Mouse (Mus musculus) midbrain, embryonic 13.5 days (tissue): ENCODE data around the gene Ap1s1. TPM values are rescaled to one million over a fixed set of nuclear protein-coding genes. Genes with fewer than 3 reads are reported as not detected.
A peak's percentile ranks its signal among the peaks of the same experiment; 100 is the strongest.

Experiments
- ATAC-seq: fragments of 200-750 bp; cut with Nextera tagmentation; 2 replicates; pipeline ENCODE4 v1.8.0; 2017; ENCODE audit warnings: mild to moderate bottlenecking, moderate TSS enrichment, moderate library complexity
- H3K27ac ChIP-seq: fragments of 300-500 bp; sonication (generic); 2 replicates; pipeline ENCODE4 v1.5.1; 2015; ENCODE audit warnings: inconsistent platforms, mild to moderate bottlenecking, moderate library complexity
- H3K27me3 ChIP-seq: fragments of 300-500 bp; sonication (generic); 2 replicates; pipeline ENCODE4 v1.6.1; 2015; ENCODE audit warnings: mild to moderate bottlenecking, inconsistent platforms
- H3K36me3 ChIP-seq: fragments of 300-500 bp; sonication (generic); 2 replicates; pipeline ENCODE4 v1.6.1; 2015; ENCODE audit warnings: mild to moderate bottlenecking, inconsistent platforms
- H3K4me1 ChIP-seq: fragments of 300-500 bp; sonication (generic); replicated peaks from 2 replicates; pipeline ENCODE4 v1.6.1; 2015; ENCODE audit warnings: inconsistent platforms
- H3K4me2 ChIP-seq: fragments of 300-500 bp; sonication (generic); replicated peaks from 2 replicates; pipeline ENCODE4 v1.6.1; 2015; ENCODE audit warnings: moderate library complexity, mild to moderate bottlenecking, inconsistent platforms
- H3K4me3 ChIP-seq: fragments of 300-500 bp; sonication (generic); replicated peaks from 2 replicates; pipeline ENCODE4 v1.5.1; 2015; ENCODE audit warnings: mild to moderate bottlenecking, inconsistent platforms
- H3K9ac ChIP-seq: fragments of 300-500 bp; sonication (generic); replicated peaks from 2 replicates; pipeline ENCODE4 v1.6.1; 2015; ENCODE audit warnings: mild to moderate bottlenecking, inconsistent platforms
- H3K9me3 ChIP-seq: fragments of 300-500 bp; sonication (generic); 2 replicates; pipeline ENCODE4 v1.6.1; 2016; ENCODE audit warnings: mild to moderate bottlenecking, inconsistent platforms
- WGBS: fragments of 180-500 bp; shearing (Covaris S2); methylation state at CpG from one replicate; pipeline ENCODE4 v1.1.7; 2015; 5-methylcytosine and 5-hydroxymethylcytosine counted together
- polyA plus RNA-seq: library from polyadenylated mRNA; unstranded; fragments of >200 nt; fragmentation: Nextera tagmentation; extraction: Ambion mirVana; gene quantifications from 2 replicates; pipeline ENCODE4 v1.2.1, GENCODE M21; 2015

Ap1s1 gene
- 257 and 272 TPM in 2 replicates for polyA plus RNA-seq

DNA sequence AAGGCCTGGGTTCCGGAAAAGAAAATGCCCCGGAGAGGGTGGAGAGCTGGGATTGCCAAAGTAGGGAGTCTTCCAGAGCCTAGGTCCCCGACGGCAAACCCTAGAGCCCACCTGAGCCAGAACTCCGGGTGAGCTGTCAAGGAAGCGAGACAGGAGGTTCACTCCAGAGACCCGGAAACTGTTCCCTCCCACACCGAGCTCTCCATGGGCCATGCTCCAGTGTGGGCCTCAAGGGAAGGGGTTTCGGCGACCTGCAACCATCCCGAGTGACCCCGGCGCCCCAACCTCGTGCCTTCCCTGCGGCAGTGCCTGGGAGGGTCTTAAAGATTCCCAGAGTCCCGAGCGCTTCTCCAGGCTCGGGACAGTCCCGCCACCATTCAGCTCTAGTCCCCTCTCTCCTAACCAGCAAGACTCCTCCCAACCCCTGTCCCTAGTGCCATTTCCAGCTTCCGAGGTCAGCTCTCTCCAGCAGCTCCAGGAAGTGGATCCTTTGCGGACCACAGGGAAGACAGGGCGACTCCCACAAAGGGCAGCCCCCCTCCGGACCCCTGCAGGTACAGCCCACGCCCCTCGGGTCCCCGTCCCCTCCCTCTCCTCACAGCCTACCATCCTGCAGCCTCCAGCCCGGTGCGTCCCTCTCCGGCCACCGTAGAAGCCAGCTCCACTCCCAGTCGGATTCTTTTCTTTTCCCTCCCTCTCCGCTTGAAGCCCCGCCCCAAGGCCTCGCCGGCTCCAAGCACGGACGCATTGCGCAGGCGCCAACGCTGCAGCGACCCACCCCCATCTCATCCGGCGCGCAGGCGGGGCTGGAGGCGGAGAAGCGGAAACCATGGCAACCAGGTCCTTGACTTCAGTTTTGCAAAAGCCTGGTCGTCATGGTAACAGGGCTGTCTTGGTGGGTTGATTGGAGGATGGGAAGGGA is at the start of gene Ap1s1:
Ap1s1 (minus strand) TSS at position 734 of the 922 bp plus-strand sequence.
- peak within 1 kb of the TSS; percentile 79 for H3K4me3 ChIP-seq
- H3K4me1 ChIP-seq: peaks cover 19% of the 10 kb centered on the region
- peak; percentile 93 for ATAC-seq
- H3K4me2 ChIP-seq: peak within 1 kb of the TSS; percentile 90
- WGBS: under 1% methylated on average over 48 of the region's 48 CpGs
- H3K27ac ChIP-seq: peak within 1 kb of the TSS; percentile 87
- no peaks in the 10 kb centered on the region for H3K27me3 ChIP-seq
- H3K36me3 ChIP-seq: peaks cover 23% of the 10 kb centered on the region
- H3K9me3 ChIP-seq: no peaks in the 10 kb centered on the region
- H3K9ac ChIP-seq: peak within 1 kb of the TSS; percentile 90

DNA sequence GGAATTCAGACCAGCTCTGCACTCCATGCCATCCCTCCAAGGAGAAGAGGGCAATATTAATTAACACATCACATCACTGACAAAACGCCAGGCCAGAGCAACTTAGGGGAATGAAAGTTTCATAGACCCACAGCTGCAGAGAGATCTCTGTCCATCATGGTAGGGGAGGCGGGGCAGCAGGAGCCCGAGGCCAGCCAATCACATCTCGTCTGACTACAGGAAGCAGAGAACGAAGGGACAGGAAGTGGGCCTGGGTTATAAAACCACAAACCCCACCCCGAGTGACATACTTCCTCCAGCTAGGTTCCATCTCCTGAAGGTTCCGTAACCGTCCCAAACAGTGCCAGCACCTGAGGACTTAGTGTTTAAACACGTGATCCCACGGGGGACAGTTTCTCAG is 49.2 kb upstream of the Ap1s1 start:
- WGBS: 91% methylated on average over 10 of the region's 10 CpGs

DNA sequence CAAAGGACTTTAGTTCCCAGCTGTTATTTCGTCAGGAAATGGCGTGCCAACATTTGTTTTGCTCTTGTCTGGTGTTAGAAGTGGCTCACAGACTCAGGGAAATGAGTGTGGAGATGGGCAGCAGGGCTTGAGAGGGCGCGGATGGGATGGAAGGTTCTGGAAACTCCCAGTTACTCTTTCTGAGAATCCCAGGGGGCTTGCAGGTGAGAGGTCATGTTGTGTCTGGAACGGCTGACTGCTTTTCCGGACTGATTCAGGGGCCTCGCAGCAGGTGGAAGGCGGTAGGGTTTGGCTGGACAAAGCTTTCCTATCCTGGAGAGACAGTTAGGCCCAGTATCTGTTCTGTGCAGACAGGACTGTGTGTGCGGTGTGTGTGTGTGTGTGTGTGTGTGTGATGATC is 47.8 kb upstream of the Ap1s1 start:
- Histone ChIP-seq H3K27ac (no peak overlapping the region), H3K4me1 (no peaks in the 10 kb centered on the region), H3K36me3 (no peaks in the 10 kb centered on the region), H3K4me2 (no peak overlapping the region), H3K9me3 (no peaks in the 10 kb centered on the region), H3K27me3 (no peaks in the 10 kb centered on the region), H3K4me3 (no peak overlapping the region), H3K9ac (no peak overlapping the region)
- no peak for ATAC-seq
- WGBS: 86% methylated on average over 9 of the region's 9 CpGs

More for the DNA sequence above, 49.2 kb upstream of the Ap1s1 start:
- no peaks in the 10 kb centered on the region for H3K27me3 ChIP-seq
- no peaks in the 10 kb centered on the region for H3K9me3 ChIP-seq
- no peak overlapping the region for H3K4me3 ChIP-seq
- H3K4me1 ChIP-seq: no peaks in the 10 kb centered on the region
- no peak overlapping the region for H3K9ac ChIP-seq
- no peak overlapping the region for H3K27ac ChIP-seq
- H3K36me3 ChIP-seq: no peaks in the 10 kb centered on the region
- ATAC-seq: no peak
- no peak overlapping the region for H3K4me2 ChIP-seq

DNA sequence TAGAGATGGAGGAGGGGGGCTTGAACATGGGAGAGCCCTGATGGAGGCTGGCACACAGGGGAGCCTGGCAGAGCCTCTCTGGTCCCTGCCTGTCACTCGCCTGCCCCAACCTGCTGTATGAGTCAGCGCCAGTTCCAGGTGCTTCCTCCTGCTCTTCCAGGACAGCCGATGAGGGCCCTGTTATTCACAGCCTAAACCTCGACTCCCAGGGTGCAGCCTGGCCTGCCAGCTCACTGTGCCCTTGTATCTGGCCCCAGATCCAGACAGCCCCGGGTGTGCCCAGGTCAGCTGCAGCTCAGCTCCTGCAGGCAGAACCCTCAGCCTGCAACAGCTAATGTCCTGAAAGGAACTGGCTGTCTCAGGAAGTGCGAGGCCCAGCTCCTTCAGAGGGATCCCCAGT is 45.6 kb upstream of the Ap1s1 start:
- ATAC-seq: no peak
- Histone ChIP-seq H3K9me3 (no peaks in the 10 kb centered on the region), H3K36me3 (no peaks in the 10 kb centered on the region), H3K4me3 (no peak overlapping the region), H3K4me1 (no peaks in the 10 kb centered on the region), H3K9ac (no peak overlapping the region), H3K4me2 (no peak overlapping the region), H3K27me3 (no peaks in the 10 kb centered on the region), H3K27ac (no peak overlapping the region)
- 64% methylated on average over 6 of the region's 6 CpGs for WGBS

DNA sequence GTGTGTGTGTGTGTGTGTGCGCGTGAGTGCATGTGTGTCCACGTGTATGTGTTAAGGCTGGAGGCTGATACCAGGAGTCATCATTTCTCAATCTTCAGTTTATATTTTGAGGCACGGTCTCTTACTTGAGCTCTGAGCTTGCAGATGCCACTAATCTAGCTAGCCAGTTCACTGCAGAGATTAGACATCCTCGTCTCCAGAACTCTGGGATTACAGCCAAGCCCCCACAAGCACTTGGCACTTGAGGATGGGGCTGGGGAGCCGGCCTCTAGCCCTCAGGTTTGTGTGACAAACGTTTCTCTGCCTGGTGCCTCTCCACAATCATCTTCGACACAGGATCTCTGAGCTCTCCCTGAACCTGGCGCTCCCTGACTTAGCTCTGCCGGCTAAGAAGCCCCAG is 44.9 kb upstream of the Ap1s1 start:
- 75% methylated on average over 10 of the region's 10 CpGs for WGBS
- ATAC-seq: no peak
- Histone ChIP-seq H3K9me3 (no peaks in the 10 kb centered on the region), H3K36me3 (no peaks in the 10 kb centered on the region), H3K4me3 (no peak overlapping the region), H3K9ac (no peak overlapping the region), H3K27ac (no peak overlapping the region), H3K4me1 (no peaks in the 10 kb centered on the region), H3K27me3 (no peaks in the 10 kb centered on the region), H3K4me2 (no peak overlapping the region)

DNA sequence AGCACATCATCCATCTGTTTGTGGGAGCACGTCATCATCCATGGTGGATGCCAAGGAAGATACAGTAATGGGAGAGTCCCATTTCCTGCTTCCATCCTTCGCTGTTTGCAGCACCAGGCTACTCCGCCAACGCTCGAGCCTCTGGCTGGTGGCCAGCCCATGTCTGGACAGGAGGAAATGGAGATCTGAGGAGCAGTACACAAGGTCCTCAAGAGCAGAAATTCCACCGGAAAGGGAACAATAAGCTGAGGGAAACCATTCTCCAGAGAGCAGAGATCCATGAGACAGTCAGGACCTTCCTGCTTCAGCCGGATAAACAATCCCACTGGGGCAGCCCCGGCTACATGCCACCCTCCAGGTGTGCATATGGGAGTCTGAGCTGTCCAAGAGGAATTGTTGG is 41.5 kb upstream of the Ap1s1 start:
- Histone ChIP-seq H3K4me3 (no peak overlapping the region), H3K36me3 (no peaks in the 10 kb centered on the region), H3K27me3 (no peaks in the 10 kb centered on the region), H3K9me3 (no peaks in the 10 kb centered on the region), H3K27ac (no peak overlapping the region), H3K4me1 (no peaks in the 10 kb centered on the region), H3K4me2 (no peak overlapping the region), H3K9ac (no peak overlapping the region)
- ATAC-seq: no peak
- WGBS: 93% methylated on average over 8 of the region's 8 CpGs

DNA sequence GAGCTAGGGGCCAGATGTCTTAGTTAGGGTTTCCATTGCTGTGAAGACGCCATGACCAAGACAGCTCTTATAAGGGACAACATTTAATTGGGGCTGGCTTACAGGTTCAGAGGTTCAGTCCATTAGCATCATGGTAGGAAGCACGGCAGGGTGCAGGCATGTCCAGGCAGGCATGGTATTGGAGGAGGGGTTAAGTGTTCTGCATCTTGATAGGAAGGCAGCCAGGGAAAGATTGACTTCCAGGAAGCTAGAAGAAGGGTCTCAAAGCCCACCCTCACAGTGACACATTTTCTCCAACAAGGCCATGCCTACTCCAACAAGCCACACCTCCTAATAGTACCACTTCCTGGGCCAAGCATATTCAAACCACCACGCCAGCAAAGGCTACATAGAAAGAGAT is 39.8 kb upstream of the Ap1s1 start:
- no peaks in the 10 kb centered on the region for H3K27me3 ChIP-seq
- WGBS: 86% methylated on average over 3 of the region's 3 CpGs
- H3K4me3 ChIP-seq: no peak overlapping the region
- H3K9ac ChIP-seq: no peak overlapping the region
- H3K4me1 ChIP-seq: no peaks in the 10 kb centered on the region
- H3K9me3 ChIP-seq: no peaks in the 10 kb centered on the region
- H3K36me3 ChIP-seq: no peaks in the 10 kb centered on the region
- H3K27ac ChIP-seq: no peak overlapping the region
- no peak overlapping the region for H3K4me2 ChIP-seq
- ATAC-seq: no peak

DNA sequence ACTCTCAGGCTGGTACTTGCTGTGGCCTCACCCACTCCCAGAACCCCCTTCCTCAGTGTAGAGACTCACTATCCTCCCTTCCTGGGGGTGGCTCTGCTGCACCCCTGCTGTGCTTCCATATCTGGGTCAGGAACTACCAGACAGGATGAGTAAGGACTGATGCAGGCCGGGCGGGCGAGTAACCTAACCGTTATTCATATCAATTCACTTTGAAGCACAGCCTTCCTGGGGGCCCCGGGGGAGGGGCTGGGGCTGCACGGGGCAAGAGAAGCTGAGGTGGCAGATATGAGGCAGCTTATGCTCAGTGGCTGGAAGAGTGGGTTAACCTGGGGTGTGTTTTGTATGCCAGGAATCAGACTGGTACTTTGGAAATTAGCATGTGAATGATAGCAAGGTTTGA is 39.1 kb upstream of the Ap1s1 start:
- no peaks in the 10 kb centered on the region for H3K27me3 ChIP-seq
- no peak overlapping the region for H3K27ac ChIP-seq
- no peak overlapping the region for H3K9ac ChIP-seq
- H3K4me2 ChIP-seq: no peak overlapping the region
- H3K4me1 ChIP-seq: no peaks in the 10 kb centered on the region
- H3K4me3 ChIP-seq: no peak overlapping the region
- ATAC-seq: no peak
- no peaks in the 10 kb centered on the region for H3K36me3 ChIP-seq
- H3K9me3 ChIP-seq: no peaks in the 10 kb centered on the region
- 85% methylated on average over 6 of the region's 6 CpGs for WGBS

DNA sequence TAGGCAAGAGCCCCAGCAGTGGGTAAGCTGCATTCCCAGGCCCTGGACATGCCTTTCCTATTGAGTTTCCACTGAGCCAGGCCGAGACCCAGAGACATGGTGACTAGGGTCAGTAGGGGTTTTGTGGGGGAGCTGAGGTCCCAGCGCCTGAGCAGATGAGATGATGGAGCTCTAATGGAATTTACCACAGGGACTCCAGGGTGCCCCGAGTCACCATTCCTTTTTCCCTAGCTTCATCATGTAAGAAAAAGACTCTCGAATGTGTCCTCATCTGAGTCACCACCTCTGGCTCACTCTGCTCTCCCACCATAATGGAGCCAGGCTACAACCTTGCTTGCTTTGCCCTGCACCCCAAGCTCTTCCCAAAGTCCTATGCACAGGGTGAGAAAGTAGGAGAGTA is 37.1 kb upstream of the Ap1s1 start:
- Histone ChIP-seq H3K4me3 (no peak overlapping the region), H3K27me3 (no peaks in the 10 kb centered on the region), H3K9me3 (no peaks in the 10 kb centered on the region), H3K27ac (no peak overlapping the region), H3K9ac (no peak overlapping the region), H3K36me3 (no peaks in the 10 kb centered on the region), H3K4me1 (no peaks in the 10 kb centered on the region), H3K4me2 (no peak overlapping the region)
- ATAC-seq: no peak
- WGBS: 86% methylated on average over 4 of the region's 4 CpGs

DNA sequence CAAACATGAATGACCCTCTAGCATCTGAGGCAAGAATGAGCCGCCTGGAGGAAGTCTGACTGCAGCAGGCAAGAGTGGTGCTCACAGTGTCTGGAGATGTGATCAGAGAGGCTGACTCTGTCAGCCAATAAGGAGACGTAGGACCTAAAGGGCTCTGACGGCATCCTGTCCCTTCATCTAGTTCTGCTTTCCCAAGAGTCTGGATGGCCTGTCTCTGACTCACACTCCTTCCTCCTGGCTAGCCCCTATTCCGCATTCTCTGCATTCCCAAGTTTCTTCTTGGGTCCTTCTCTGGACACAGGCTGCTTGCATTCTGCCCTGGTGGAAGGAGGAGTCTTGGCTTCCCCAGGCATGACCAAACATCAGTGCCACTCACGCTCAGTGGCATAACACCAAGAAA is 33.9 kb upstream of the Ap1s1 start:
- H3K4me1 ChIP-seq: no peaks in the 10 kb centered on the region

DNA sequence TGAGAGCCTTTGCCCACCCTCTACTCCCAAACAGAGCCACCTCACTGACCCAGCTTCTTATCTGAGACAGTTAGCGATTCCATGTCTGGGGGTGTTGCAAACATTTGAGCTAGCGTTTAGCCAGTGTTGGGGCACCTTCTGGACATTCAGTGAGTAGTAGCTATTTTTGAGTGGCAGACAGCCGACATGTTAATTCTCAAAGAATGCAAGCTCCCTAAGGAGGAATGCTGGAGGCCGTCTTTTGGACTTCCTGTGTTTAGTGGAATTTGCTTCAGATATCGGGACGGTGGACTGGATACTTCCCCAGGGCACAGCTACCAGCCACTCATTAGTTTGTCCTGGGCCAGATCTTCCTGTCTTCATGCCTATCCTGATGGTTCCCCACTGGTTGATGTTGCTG is 32.7 kb upstream of the Ap1s1 start:
- 78% methylated on average over 6 of the region's 6 CpGs for WGBS
- H3K36me3 ChIP-seq: no peaks in the 10 kb centered on the region
- H3K4me1 ChIP-seq: peaks cover 5% of the 10 kb centered on the region; the same call in 1 of the 2 replicates
- H3K9ac ChIP-seq: no peak overlapping the region
- H3K4me3 ChIP-seq: no peak overlapping the region
- no peaks in the 10 kb centered on the region for H3K9me3 ChIP-seq
- H3K27me3 ChIP-seq: no peaks in the 10 kb centered on the region
- no peak overlapping the region for H3K4me2 ChIP-seq
- H3K27ac ChIP-seq: no peak overlapping the region
- no peak for ATAC-seq

More for the DNA sequence above, 33.9 kb upstream of the Ap1s1 start:
- H3K36me3 ChIP-seq: no peaks in the 10 kb centered on the region
- no peak for ATAC-seq
- H3K4me3 ChIP-seq: no peak overlapping the region
- H3K9me3 ChIP-seq: no peaks in the 10 kb centered on the region
- 74% methylated on average over 5 of the region's 5 CpGs for WGBS
- no peak overlapping the region for H3K4me2 ChIP-seq
- H3K9ac ChIP-seq: no peak overlapping the region
- H3K27me3 ChIP-seq: no peaks in the 10 kb centered on the region
- H3K27ac ChIP-seq: no peak overlapping the region

DNA sequence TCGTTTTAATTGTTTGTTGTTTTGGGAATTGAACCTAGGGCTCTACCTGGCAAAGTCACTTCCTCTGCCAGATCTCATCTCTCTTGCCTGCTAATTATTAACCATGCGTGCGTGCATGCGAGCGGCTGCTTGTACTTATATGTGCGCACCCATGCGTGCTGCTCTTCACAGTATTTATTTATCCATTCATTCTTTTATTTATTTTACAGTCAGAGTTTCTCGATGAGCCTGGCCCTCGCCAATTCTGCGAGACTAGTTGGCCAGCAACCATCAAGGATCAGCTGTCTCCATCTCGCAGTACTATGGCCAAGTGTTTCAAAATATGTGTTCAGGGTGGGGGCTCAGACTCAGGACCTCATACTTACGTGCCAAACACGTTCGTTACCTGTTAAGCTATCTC is 32.1 kb upstream of the Ap1s1 start:
- ATAC-seq: no peak

More for the DNA sequence above, 32.1 kb upstream of the Ap1s1 start:
- Histone ChIP-seq H3K27ac (no peak overlapping the region), H3K9ac (no peak overlapping the region), H3K9me3 (no peaks in the 10 kb centered on the region), H3K36me3 (no peaks in the 10 kb centered on the region), H3K4me1 (peaks cover 5% of the 10 kb centered on the region; the same call in 1 of the 2 replicates), H3K27me3 (no peaks in the 10 kb centered on the region), H3K4me2 (no peak overlapping the region), H3K4me3 (no peak overlapping the region)
- WGBS: 89% methylated on average over 14 of the region's 14 CpGs
